Mouse (Mus musculus) heart, embryonic 15.5 days (tissue): ENCODE measurements around the gene Abi3. TPM values are rescaled to one million over a fixed set of nuclear protein-coding genes. Genes with fewer than 3 reads are reported as not detected.

ENCODE experiments used
- ATAC-seq: fragments of 200-750 bp; cut with Nextera tagmentation; replicated peaks from 2 replicates; pipeline ENCODE4 v1.8.0; 2017; ENCODE audit warnings: low read depth, moderate TSS enrichment; ENCODE audit not compliant: insufficient number of reproducible peaks, insufficient read depth, low FRiP score
- H3K27ac ChIP-seq: fragments of 300-500 bp; sonication (generic); 2 replicates; pipeline ENCODE4 v1.5.1; 2015; ENCODE audit warnings: mild to moderate bottlenecking, inconsistent platforms
- H3K27me3 ChIP-seq: fragments of 300-500 bp; sonication (generic); 2 replicates; pipeline ENCODE4 v1.6.1; 2015; ENCODE audit warnings: inconsistent platforms
- H3K36me3 ChIP-seq: fragments of 300-500 bp; sonication (generic); 2 replicates; pipeline ENCODE4 v1.6.1; 2015; ENCODE audit warnings: mild to moderate bottlenecking, inconsistent platforms
- H3K4me1 ChIP-seq: fragments of 300-500 bp; sonication (generic); replicated peaks from 2 replicates; pipeline ENCODE4 v1.6.1; 2015; ENCODE audit warnings: inconsistent platforms
- H3K4me2 ChIP-seq: fragments of 300-500 bp; sonication (generic); 2 replicates; pipeline ENCODE4 v1.6.1; 2015; ENCODE audit warnings: inconsistent platforms, mild to moderate bottlenecking, moderate library complexity
- H3K4me3 ChIP-seq: fragments of 300-500 bp; sonication (generic); 2 replicates; pipeline ENCODE4 v1.5.1; 2015; ENCODE audit warnings: mild to moderate bottlenecking, inconsistent platforms
- H3K9ac ChIP-seq: fragments of 300-500 bp; sonication (generic); 2 replicates; pipeline ENCODE4 v1.6.1; 2015; ENCODE audit warnings: mild to moderate bottlenecking, inconsistent platforms
- H3K9me3 ChIP-seq: fragments of 300-500 bp; sonication (generic); replicated peaks from 2 replicates; pipeline ENCODE4 v1.6.1; 2016; ENCODE audit warnings: inconsistent platforms
- WGBS: fragments of 180-500 bp; shearing (Covaris S2); methylation state at CpG from one replicate; pipeline ENCODE4 v1.1.7; 2015; ENCODE audit warnings: mixed read lengths; 5-methylcytosine and 5-hydroxymethylcytosine counted together
- polyA plus RNA-seq: library from polyadenylated mRNA; unstranded; fragments of >200 nt; fragmentation: Nextera tagmentation; extraction: Ambion mirVana; gene quantifications from 2 replicates; pipeline ENCODE4 v1.2.1, GENCODE M21; 2015

Abi3 gene
- polyA plus RNA-seq, 1 experiment from 2014 or later: 13.0 TPM

- no peaks in the 10 kb centered on the region for H3K27me3 ChIP-seq
- H3K4me1 ChIP-seq: peaks cover 7% of the 10 kb centered on the region; the same call in 1 of the 2 replicates
- 92% methylated on average over 8 of the region's 8 CpGs for WGBS
- no peak overlapping the region for H3K4me3 ChIP-seq
- no peak for ATAC-seq
- no peaks in the 10 kb centered on the region for H3K9me3 ChIP-seq
- H3K36me3 ChIP-seq: no peaks in the 10 kb centered on the region
- H3K4me2 ChIP-seq: no peak overlapping the region
- H3K27ac ChIP-seq: no peak overlapping the region
- no peak overlapping the region for H3K9ac ChIP-seq
Measured at GRCm38 (mm10) chr11:95780480-95780879, 61.8 kb downstream of the Abi3 start.

Other genes starting within 250 kb of the Abi3 start
- 237 and 293 TPM in 2 replicates for gene Phb, start 175.5 kb downstream of the Abi3 start, polyA plus RNA-seq
- gene Zfp652, start 129.8 kb downstream of the Abi3 start, polyA plus RNA-seq: 12.9 and 14.3 TPM in 2 replicates
- gene B130006D01Rik, start 118.9 kb downstream of the Abi3 start, polyA plus RNA-seq: 0.71 TPM in 2 replicates
- gene Phospho1, start 18.0 kb downstream of the Abi3 start, polyA plus RNA-seq: 4.5 and 5.3 TPM in 2 replicates
- 29.4 and 31.8 TPM in 2 replicates for gene Gngt2, start 5.3 kb downstream of the Abi3 start, polyA plus RNA-seq
- gene B4galnt2, start 72.4 kb upstream of the Abi3 start, polyA plus RNA-seq: 0.23 and 1.4 TPM in 2 replicates
- gene Igf2bp1, start 163.5 kb upstream of the Abi3 start, polyA plus RNA-seq: 20.6 and 25.7 TPM in 2 replicates
- gene Gip, start 182.1 kb upstream of the Abi3 start, polyA plus RNA-seq: not detected in 2 replicates
- gene Snf8, start 192.4 kb upstream of the Abi3 start, polyA plus RNA-seq: 65.5 and 74.2 TPM in 2 replicates
- 25.6 and 35.2 TPM in 2 replicates for gene Ube2z, start 222.9 kb upstream of the Abi3 start, polyA plus RNA-seq
- gene Atp5g1, start 233.2 kb upstream of the Abi3 start, polyA plus RNA-seq: 1,708 and 1,946 TPM in 2 replicates